Mouse (Mus musculus) embryonic facial prominence, embryonic 11.5 days (tissue): ENCODE results near the gene Mblac2. TPM values are rescaled to one million over a fixed set of nuclear protein-coding genes. Genes with fewer than 3 reads are reported as not detected.

Experiments
- ATAC-seq: fragments of 200-750 bp; cut with Nextera tagmentation; replicated peaks from 2 replicates; pipeline ENCODE4 v1.8.0; 2017; ENCODE audit warnings: low read depth; ENCODE audit not compliant: insufficient number of reproducible peaks, low FRiP score, low TSS enrichment
- DNase-seq: peaks from one replicate; pipeline ENCODE4 v3.0.0-alpha.2; 2015; ENCODE audit warnings: low spot score
- H3K27ac ChIP-seq: fragments of 300-500 bp; sonication (generic); replicated peaks from 2 replicates; pipeline ENCODE4 v1.5.1; 2014; ENCODE audit warnings: mild to moderate bottlenecking, low read depth, low read length, control low read depth
- H3K27me3 ChIP-seq: fragments of 300-500 bp; sonication (generic); 2 replicates; pipeline ENCODE4 v1.6.1; 2014; ENCODE audit warnings: mild to moderate bottlenecking, low read length, moderate library complexity, mixed read lengths; ENCODE audit not compliant: control insufficient read depth, insufficient read depth
- H3K36me3 ChIP-seq: fragments of 300-500 bp; sonication (generic); replicated peaks from 2 replicates; pipeline ENCODE4 v1.6.1; 2014; ENCODE audit warnings: low read depth, mild to moderate bottlenecking, low read length, moderate library complexity, mixed read lengths; ENCODE audit not compliant: control insufficient read depth, insufficient read depth
- H3K4me1 ChIP-seq: fragments of 300-500 bp; sonication (generic); 2 replicates; pipeline ENCODE4 v1.6.1; 2014; ENCODE audit warnings: low read length, mixed read lengths; ENCODE audit not compliant: control insufficient read depth, insufficient read depth
- H3K4me2 ChIP-seq: fragments of 300-500 bp; sonication (generic); 2 replicates; pipeline ENCODE4 v1.6.1; 2014; ENCODE audit warnings: low read depth, mild to moderate bottlenecking, control low read depth, low read length, moderate library complexity
- H3K4me3 ChIP-seq: fragments of 300-500 bp; sonication (generic); 2 replicates; pipeline ENCODE4 v1.5.1; 2014; ENCODE audit warnings: low read depth, low read length, control low read depth
- H3K9ac ChIP-seq: fragments of 300-500 bp; sonication (generic); replicated peaks from 2 replicates; pipeline ENCODE4 v1.6.1; 2014; ENCODE audit warnings: mild to moderate bottlenecking, control low read depth, low read length
- H3K9me3 ChIP-seq: fragments of 300-500 bp; sonication (generic); replicated peaks from 2 replicates; pipeline ENCODE4 v1.6.1; 2016; ENCODE audit warnings: mild to moderate bottlenecking, low read length, inconsistent platforms, mixed read lengths; ENCODE audit not compliant: control insufficient read depth
- WGBS: fragments of 180-500 bp; shearing (Covaris S2); extraction: QIAGEN DNeasy Blood & Tissue Kit; methylation state at CpG from one replicate; pipeline ENCODE4 v1.1.7; 2014; 5-methylcytosine and 5-hydroxymethylcytosine counted together
- polyA plus RNA-seq: library from polyadenylated mRNA; unstranded; fragments of >200 nt; fragmentation: Nextera tagmentation; extraction: Ambion mirVana; gene quantifications from 2 replicates; pipeline ENCODE4 v1.2.1, GENCODE M21; 2014

Mblac2 gene
- polyA plus RNA-seq, 1 experiment from 2014 or later = 4.3 TPM

DNA sequence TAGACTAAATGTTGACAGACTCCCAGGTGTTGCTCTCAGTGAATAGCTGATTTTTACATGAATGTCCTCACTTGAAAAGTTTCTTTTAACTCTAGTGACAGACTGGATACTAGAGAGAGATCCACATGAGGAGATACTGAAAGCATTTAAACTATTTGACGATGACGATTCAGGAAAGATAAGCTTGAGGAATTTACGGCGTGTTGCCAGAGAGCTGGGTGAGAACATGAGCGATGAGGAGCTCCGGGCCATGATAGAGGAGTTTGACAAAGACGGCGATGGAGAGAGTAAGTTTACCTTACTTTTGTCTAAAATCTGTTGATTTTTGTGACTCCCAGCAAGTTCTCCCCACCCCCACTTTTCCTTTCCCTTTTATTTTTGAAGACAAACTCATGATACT is 80.7 kb downstream of the Mblac2 start:
- Histone ChIP-seq H3K27me3 (no peaks in the 10 kb centered on the region), H3K27ac (no peak overlapping the region), H3K4me1 (no peaks in the 10 kb centered on the region), H3K36me3 (peaks cover 2% of the 10 kb centered on the region), H3K4me3 (no peak overlapping the region), H3K9me3 (no peaks in the 10 kb centered on the region), H3K9ac (no peak overlapping the region), H3K4me2 (no peak overlapping the region)
- DNase-seq (no peak), ATAC-seq (no peak)
- WGBS = 89% methylated on average over 8 of the region's 8 CpGs

DNA sequence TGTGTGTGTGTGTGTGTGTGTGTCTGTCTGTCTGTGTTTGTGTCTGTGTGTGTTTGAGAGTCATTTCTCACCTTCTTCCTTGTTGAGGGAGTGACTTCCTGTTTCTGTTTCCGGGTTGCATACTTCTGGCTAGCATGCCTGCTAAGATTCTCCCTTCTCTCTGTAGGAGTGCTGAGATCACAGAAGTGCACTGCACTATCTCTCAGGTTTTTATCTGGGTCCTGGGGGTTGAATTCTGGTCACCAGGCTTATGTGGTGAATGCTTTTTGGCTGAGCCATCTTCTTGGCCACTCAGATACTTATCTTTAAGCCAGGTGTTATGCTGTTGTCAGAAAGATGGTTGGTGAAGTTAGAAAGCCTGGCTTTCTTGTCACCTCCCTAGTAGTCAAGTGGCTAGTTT is 82.7 kb downstream of the Mblac2 start:
- 62% methylated on average over 1 of the region's 1 CpGs for WGBS

DNA sequence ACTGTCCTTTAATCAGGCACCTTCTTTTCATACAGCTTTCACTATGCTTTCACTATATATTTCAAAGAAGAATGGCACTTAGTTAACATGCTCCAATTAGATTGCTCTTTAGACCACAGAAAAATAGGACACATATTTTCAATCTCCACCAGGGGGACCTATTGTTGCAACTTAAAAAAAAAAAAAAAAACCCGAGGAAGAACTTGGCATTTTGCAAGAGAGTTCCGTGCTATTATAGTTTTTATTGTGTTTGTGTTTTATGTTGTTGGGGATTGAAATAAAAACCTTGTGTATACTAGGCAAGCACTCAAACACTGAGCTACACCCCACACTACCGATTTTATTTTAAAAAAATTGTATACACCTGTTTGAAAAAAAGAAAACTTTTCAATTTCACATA is 90.0 kb downstream of the Mblac2 start:
- Histone ChIP-seq H3K27ac (no peak overlapping the region), H3K9me3 (no peaks in the 10 kb centered on the region), H3K27me3 (no peaks in the 10 kb centered on the region), H3K9ac (no peak overlapping the region), H3K4me3 (no peak overlapping the region), H3K36me3 (no peaks in the 10 kb centered on the region), H3K4me1 (no peaks in the 10 kb centered on the region), H3K4me2 (no peak overlapping the region)
- 59% methylated on average over 3 of the region's 3 CpGs for WGBS
- peak; percentile 24 for DNase-seq
- no peak for ATAC-seq

More for the DNA sequence above, 82.7 kb downstream of the Mblac2 start:
- ATAC-seq = no peak
- Histone ChIP-seq H3K4me1 (no peaks in the 10 kb centered on the region), H3K4me3 (no peak overlapping the region), H3K27ac (no peak overlapping the region), H3K36me3 (peaks cover 2% of the 10 kb centered on the region), H3K9me3 (no peaks in the 10 kb centered on the region), H3K4me2 (no peak overlapping the region), H3K9ac (no peak overlapping the region), H3K27me3 (no peaks in the 10 kb centered on the region)
- no peak for DNase-seq

Other genes with a start within 250 kb of the Mblac2 start
- gene Adgrv1, start 78.2 kb upstream of the Mblac2 start, polyA plus RNA-seq = 8.0 and 8.3 TPM in 2 replicates
- gene Lysmd3, start 53.7 kb upstream of the Mblac2 start, polyA plus RNA-seq = 31.8 and 33.9 TPM in 2 replicates
- 17.6 and 20.0 TPM in 2 replicates for gene Polr3g, start 328 bp upstream of the Mblac2 start, polyA plus RNA-seq
- 293 and 318 TPM in 2 replicates for gene Cetn3, start 71.7 kb downstream of the Mblac2 start, polyA plus RNA-seq